Mouse (Mus musculus): ENCODE measurements around the gene Oaz1. TPM values are rescaled to one million over a fixed set of nuclear protein-coding genes. Genes with fewer than 3 reads are reported as not detected.

Oaz1 gene
- polyA plus RNA-seq, 1 experiment = 823 TPM

DNA sequence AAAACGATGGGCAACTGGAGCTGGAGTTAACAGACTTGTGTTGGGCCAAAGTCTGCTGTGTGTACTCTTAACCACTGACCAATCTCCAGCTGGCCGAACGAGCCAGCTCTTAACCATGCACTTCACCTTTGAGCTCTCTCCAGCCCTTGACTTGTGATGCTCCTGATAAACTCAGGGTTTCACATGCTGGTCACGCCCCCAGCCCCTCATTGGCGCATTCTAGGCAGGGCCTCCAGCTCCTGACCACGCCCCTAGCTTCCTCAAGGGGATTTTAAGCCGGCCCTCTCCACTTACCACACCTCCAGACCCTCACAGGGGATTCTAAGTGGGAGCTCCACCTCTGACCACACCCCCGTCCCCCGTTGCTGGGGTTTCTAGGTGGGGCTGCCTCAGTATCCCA lies 4.7 kb downstream of the Oaz1 start:
- TF ChIP-seq CTCF (IDR thresholded peaks at IDR 0.05; ENCODE audit: low read depth, low read length) (no peak), POLR2A (IDR thresholded peaks at IDR 0.05; ENCODE audit: borderline replicate concordance, low read depth, low read length) (no peak)
- H3K27ac ChIP-seq (ENCODE audit: insufficient read depth, low read depth, low read length) = no peak overlapping the region

GRCm38 (mm10) chr10:80832818-80833217 lies 6.4 kb downstream of the Oaz1 start:
- TF ChIP-seq CTCF (IDR thresholded peaks at IDR 0.05; ENCODE audit: low read depth, low read length) (no peak), POLR2A (IDR thresholded peaks at IDR 0.05; ENCODE audit: borderline replicate concordance, low read depth, low read length) (no peak)
- no peaks in the 10 kb centered on the region for H3K4me1 ChIP-seq (ENCODE audit: control insufficient read depth, insufficient read depth, low read length)

More for the DNA sequence above, 4.7 kb downstream of the Oaz1 start:
- Histone ChIP-seq H3K4me1 (ENCODE audit: control insufficient read depth, insufficient read depth, low read length) (no peaks in the 10 kb centered on the region), H3K4me3 (ENCODE audit: insufficient read depth, low read length) (no peak overlapping the region)

DNA sequence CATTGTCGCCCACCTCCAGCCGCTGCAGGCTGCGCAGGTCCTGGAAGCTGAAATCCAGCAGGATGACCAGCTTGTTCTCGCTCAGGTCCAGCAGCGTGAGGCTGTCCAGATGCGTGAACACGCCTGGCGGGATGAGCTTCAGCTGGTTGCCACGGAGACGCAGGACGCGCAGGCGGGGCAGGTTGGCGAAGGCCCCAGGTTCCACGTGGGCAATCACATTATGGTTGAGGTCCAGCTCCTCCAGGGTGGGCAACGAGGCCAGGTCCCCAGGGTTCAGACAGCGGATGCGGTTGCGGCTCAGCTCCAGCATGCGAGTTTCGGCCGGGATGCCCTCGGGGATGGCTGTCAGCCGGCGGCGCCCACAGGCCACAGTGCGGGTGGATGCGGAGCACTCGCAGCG lies 9.2 kb downstream of the Oaz1 start:
- TF ChIP-seq POLR2A (IDR thresholded peaks at IDR 0.05; ENCODE audit: borderline replicate concordance, low read depth, low read length) = no peak
- TF ChIP-seq CTCF (IDR thresholded peaks at IDR 0.05; ENCODE audit: low read depth, low read length) = no peak
- Histone ChIP-seq H3K4me1 (ENCODE audit: control insufficient read depth, insufficient read depth, low read length) (peaks cover 17% of the 10 kb centered on the region), H3K4me3 (ENCODE audit: insufficient read depth, low read length) (no peak overlapping the region), H3K27ac (ENCODE audit: insufficient read depth, low read depth, low read length) (no peak overlapping the region)

More at GRCm38 (mm10) chr10:80832818-80833217, 6.4 kb downstream of the Oaz1 start:
- H3K4me3 ChIP-seq (ENCODE audit: insufficient read depth, low read length) = no peak overlapping the region
- H3K27ac ChIP-seq (ENCODE audit: insufficient read depth, low read depth, low read length) = no peak overlapping the region

- H3K4me3 ChIP-seq (ENCODE audit: insufficient read depth, low read length) = no peak overlapping the region
- peaks cover 17% of the 10 kb centered on the region for H3K4me1 ChIP-seq (ENCODE audit: control insufficient read depth, insufficient read depth, low read length)
- no peak for TF ChIP-seq POLR2A (IDR thresholded peaks at IDR 0.05; ENCODE audit: borderline replicate concordance, low read depth, low read length)
- TF ChIP-seq CTCF (IDR thresholded peaks at IDR 0.05; ENCODE audit: low read depth, low read length) = no peak
- H3K27ac ChIP-seq (ENCODE audit: insufficient read depth, low read depth, low read length) = no peak overlapping the region
Observed at GRCm38 (mm10) chr10:80836949-80837379, 10.5 kb downstream of the Oaz1 start.

GRCm38 (mm10) chr10:80837827-80838226 lies 11.4 kb downstream of the Oaz1 start:
- Histone ChIP-seq H3K27ac (ENCODE audit: insufficient read depth, low read depth, low read length) (no peak overlapping the region), H3K4me3 (ENCODE audit: insufficient read depth, low read length) (no peak overlapping the region), H3K4me1 (ENCODE audit: control insufficient read depth, insufficient read depth, low read length) (peaks cover 17% of the 10 kb centered on the region)
- no peak for TF ChIP-seq CTCF (IDR thresholded peaks at IDR 0.05; ENCODE audit: low read depth, low read length)
- no peak for TF ChIP-seq POLR2A (IDR thresholded peaks at IDR 0.05; ENCODE audit: borderline replicate concordance, low read depth, low read length)

DNA sequence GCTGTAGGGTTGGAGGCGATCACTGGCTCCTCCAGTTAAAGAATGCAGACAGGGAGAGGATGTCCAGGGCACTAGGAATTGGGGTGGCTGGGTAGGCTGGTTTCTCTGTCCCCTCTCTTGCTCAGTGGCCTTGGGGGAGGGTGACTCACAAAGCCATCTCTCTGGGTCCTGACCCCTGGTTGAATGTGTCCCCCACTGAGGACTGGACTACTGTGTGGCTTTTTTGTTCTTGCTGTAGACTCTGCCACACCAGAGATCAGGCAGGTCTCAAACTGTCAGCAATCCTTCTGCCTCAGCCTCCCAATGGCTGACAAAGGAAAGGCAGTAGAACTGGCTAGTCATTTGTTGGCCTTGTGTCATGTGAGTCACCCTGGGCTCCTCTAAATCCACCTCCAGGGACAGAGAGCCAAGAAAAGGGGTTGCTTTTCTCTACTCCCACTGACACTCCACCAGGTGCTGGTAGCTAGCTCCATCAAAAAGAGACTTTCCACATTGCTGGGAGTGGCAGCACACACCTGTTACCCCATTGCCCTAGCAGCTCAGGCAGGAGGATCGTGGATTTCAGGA lies 12.0 kb downstream of the Oaz1 start:
- TF ChIP-seq CTCF (IDR thresholded peaks at IDR 0.05; ENCODE audit: low read depth, low read length) = no peak
- TF ChIP-seq POLR2A (IDR thresholded peaks at IDR 0.05; ENCODE audit: borderline replicate concordance, low read depth, low read length) = no peak

GRCm38 (mm10) chr10:80839848-80840247 lies 13.4 kb downstream of the Oaz1 start:
- Histone ChIP-seq H3K4me3 (ENCODE audit: insufficient read depth, low read length) (no peak overlapping the region), H3K4me1 (ENCODE audit: control insufficient read depth, insufficient read depth, low read length) (peaks cover 17% of the 10 kb centered on the region), H3K27ac (ENCODE audit: insufficient read depth, low read depth, low read length) (no peak overlapping the region)
- TF ChIP-seq CTCF (IDR thresholded peaks at IDR 0.05; ENCODE audit: low read depth, low read length) = no peak
- no peak for TF ChIP-seq POLR2A (IDR thresholded peaks at IDR 0.05; ENCODE audit: borderline replicate concordance, low read depth, low read length)

More for the DNA sequence above, 12.0 kb downstream of the Oaz1 start:
- Histone ChIP-seq H3K4me3 (ENCODE audit: insufficient read depth, low read length) (no peak overlapping the region), H3K27ac (ENCODE audit: insufficient read depth, low read depth, low read length) (no peak overlapping the region), H3K4me1 (ENCODE audit: control insufficient read depth, insufficient read depth, low read length) (peaks cover 17% of the 10 kb centered on the region)

DNA sequence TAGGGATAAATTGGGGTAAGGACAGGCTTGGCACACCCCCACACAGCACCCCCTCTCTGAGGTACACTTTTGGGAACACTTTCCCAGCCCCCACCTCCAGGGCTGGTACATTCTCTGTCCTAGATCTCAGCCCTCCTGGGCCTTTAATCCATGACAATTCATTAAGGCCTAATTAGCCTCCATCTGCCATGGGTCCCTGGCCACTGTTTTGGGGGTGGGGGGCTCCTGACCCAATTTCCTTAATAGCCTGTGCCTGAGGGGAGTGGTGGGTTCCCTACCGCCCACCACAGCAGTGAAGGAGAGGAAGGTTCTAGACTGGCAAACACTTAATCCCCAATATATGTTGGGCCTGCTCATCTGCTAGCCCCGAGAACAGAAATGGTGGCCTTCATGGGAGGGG lies 15.2 kb downstream of the Oaz1 start:
- H3K4me1 ChIP-seq (ENCODE audit: control insufficient read depth, insufficient read depth, low read length) = peaks cover 17% of the 10 kb centered on the region
- no peak overlapping the region for H3K4me3 ChIP-seq (ENCODE audit: insufficient read depth, low read length)
- no peak overlapping the region for H3K27ac ChIP-seq (ENCODE audit: insufficient read depth, low read depth, low read length)
- TF ChIP-seq POLR2A (IDR thresholded peaks at IDR 0.05; ENCODE audit: borderline replicate concordance, low read depth, low read length) (no peak), CTCF (IDR thresholded peaks at IDR 0.05; ENCODE audit: low read depth, low read length) (no peak)

- no peak overlapping the region for H3K27ac ChIP-seq (ENCODE audit: insufficient read depth, low read depth, low read length)
- peaks cover 17% of the 10 kb centered on the region for H3K4me1 ChIP-seq (ENCODE audit: control insufficient read depth, insufficient read depth, low read length)
- H3K4me3 ChIP-seq (ENCODE audit: insufficient read depth, low read length) = no peak overlapping the region
- TF ChIP-seq POLR2A (IDR thresholded peaks at IDR 0.05; ENCODE audit: borderline replicate concordance, low read depth, low read length) (no peak), CTCF (IDR thresholded peaks at IDR 0.05; ENCODE audit: low read depth, low read length) (no peak)
Observed at GRCm38 (mm10) chr10:80842334-80842733, 15.9 kb downstream of the Oaz1 start.

DNA sequence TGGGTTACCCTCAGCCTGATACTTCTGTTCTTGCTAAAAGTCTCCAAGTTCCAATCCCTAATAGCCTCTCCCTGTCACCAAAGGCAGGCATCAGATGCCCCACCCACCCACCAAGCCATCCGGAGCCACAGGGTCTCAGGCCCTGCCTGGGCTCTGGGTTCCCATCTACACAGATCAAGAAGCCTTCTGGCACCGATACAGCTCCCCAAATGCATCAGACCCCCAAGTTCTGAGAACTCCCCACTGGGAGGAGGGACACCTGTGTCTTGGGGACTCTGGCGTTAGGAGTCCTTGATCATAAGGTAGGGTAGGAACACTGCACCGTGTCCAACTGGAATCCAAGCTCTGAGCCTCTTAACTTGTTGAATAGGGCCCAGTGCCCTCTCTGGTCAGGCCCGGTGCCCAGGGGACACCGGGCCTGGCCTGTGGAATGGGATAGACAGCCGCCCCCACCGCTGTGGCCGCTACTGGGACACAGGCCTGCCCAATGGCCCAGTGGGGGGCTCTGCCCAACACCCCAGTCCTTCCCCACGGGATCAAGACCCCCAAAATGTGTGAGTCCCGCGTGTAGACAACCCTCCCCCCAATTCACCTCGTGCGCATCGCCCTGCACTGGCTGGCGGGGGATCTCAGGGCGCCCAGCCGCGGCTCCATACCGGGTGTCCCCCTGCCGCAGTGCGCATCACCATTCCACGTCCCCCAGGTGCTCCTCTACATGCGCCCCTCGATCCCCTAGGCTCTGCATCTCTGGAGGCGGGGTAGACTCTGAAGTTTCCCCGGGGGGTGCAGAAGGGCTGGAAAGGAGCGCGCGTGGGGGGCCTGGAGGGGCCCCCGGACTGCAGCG lies 16.9 kb downstream of the Oaz1 start:
- TF ChIP-seq POLR2A (IDR thresholded peaks at IDR 0.05; ENCODE audit: borderline replicate concordance, low read depth, low read length) (no peak), CTCF (IDR thresholded peaks at IDR 0.05; ENCODE audit: low read depth, low read length) (no peak)
- H3K4me1 ChIP-seq (ENCODE audit: control insufficient read depth, insufficient read depth, low read length) = peaks cover 20% of the 10 kb centered on the region
- no peak overlapping the region for H3K27ac ChIP-seq (ENCODE audit: insufficient read depth, low read depth, low read length)
- H3K4me3 ChIP-seq (ENCODE audit: insufficient read depth, low read length) = peak overlapping the region; percentile 42
